Mouse (Mus musculus) B cell, adult 2 months (primary cell): ENCODE results near the gene Ccdc57.
"Not testable (repeated sequence)": the region's sequence is repeated elsewhere in the genome, so short reads cannot be mapped to it uniquely, and the experiment has no call there.

Source experiments
- DNase-seq, 2 experiments: peaks; one replicate each; pipeline ENCODE4 v3.0.0; 2022

Gene Ccdc57

GRCm38 (mm10) chr11:120901729-120902486 lies 30.8 kb downstream of the Ccdc57 start:
- no peak for DNase-seq

GRCm38 (mm10) chr11:120900276-120901244 lies 32.1 kb downstream of the Ccdc57 start:
- DNase-seq = no peak

- no peak for DNase-seq
Measured at GRCm38 (mm10) chr11:120898114-120898548, 34.5 kb downstream of the Ccdc57 start.

GRCm38 (mm10) chr11:120895441-120895840 lies 37.2 kb downstream of the Ccdc57 start:
- no peak for DNase-seq

- no peak for DNase-seq
Measured at GRCm38 (mm10) chr11:120894397-120894796, 38.3 kb downstream of the Ccdc57 start.

GRCm38 (mm10) chr11:120889216-120889615 lies 43.5 kb downstream of the Ccdc57 start:
- DNase-seq = no peak

- no peak for DNase-seq
Measured at GRCm38 (mm10) chr11:120888718-120889117, 44.0 kb downstream of the Ccdc57 start.

- DNase-seq = peak in 1 of 2 experiments; percentile 11
Measured at GRCm38 (mm10) chr11:120887502-120887901, 45.2 kb downstream of the Ccdc57 start.

- no peak for DNase-seq
Measured at GRCm38 (mm10) chr11:120886462-120886861, 46.2 kb downstream of the Ccdc57 start.

- no peak for DNase-seq
Measured at GRCm38 (mm10) chr11:120883601-120884000, 49.1 kb downstream of the Ccdc57 start.

GRCm38 (mm10) chr11:120882931-120883330 lies 49.7 kb downstream of the Ccdc57 start:
- DNase-seq = no peak

GRCm38 (mm10) chr11:120873206-120873605 lies 59.5 kb downstream of the Ccdc57 start:
- DNase-seq = no peak

- DNase-seq = no peak
Measured at GRCm38 (mm10) chr11:120871521-120871920, 61.2 kb downstream of the Ccdc57 start.

- no peak for DNase-seq
Measured at GRCm38 (mm10) chr11:120865816-120866215, 66.9 kb downstream of the Ccdc57 start.

GRCm38 (mm10) chr11:120862819-120863218 lies 69.9 kb downstream of the Ccdc57 start:
- DNase-seq = no peak

- not testable (repeated sequence) for DNase-seq
Measured at GRCm38 (mm10) chr11:120855938-120856337, 76.7 kb downstream of the Ccdc57 start.

GRCm38 (mm10) chr11:120853788-120854187 lies 78.9 kb downstream of the Ccdc57 start:
- DNase-seq = no peak

- DNase-seq = no peak
Measured at GRCm38 (mm10) chr11:120853158-120853557, 79.5 kb downstream of the Ccdc57 start.

GRCm38 (mm10) chr11:120852083-120852935 lies 80.4 kb downstream of the Ccdc57 start:
- DNase-seq = no peak

- DNase-seq = no peak
Measured at GRCm38 (mm10) chr11:120851582-120851981, 81.1 kb downstream of the Ccdc57 start.

- no peak for DNase-seq
Measured at GRCm38 (mm10) chr11:120851132-120851531, 81.5 kb downstream of the Ccdc57 start.

- DNase-seq = peak in 1 of 2 experiments; percentile 18
Measured at GRCm38 (mm10) chr11:120850331-120851030, 82.2 kb downstream of the Ccdc57 start.
